Mouse (Mus musculus) MEL (cell line): ENCODE measurements around the gene Surf4. TPM values are rescaled to one million over a fixed set of nuclear protein-coding genes. Genes with fewer than 3 reads are reported as not detected.
A peak's percentile ranks its signal among the peaks of the same experiment; 100 is the strongest.

ENCODE experiments used
- DNase-seq: peaks from one replicate; pipeline ENCODE4 v3.0.0; 2011; ENCODE audit warnings: low read depth, low spot score
- H3K27ac ChIP-seq: 2 replicates; pipeline ENCODE4 v1.5.1; 2012; ENCODE audit warnings: low read depth, mild to moderate bottlenecking, control low read depth, low read length, moderate library complexity; ENCODE audit not compliant: control insufficient read depth
- H3K27me3 ChIP-seq, 2 experiments: fragments of 150-350 bp in 1 of 2; sonication (generic) in 1 of 2; 2 replicates each; pipeline ENCODE4 v1.6.1; 2012; ENCODE audit warnings: low read length in 2 of 2, mild to moderate bottlenecking in 2 of 2, improper control_type of control experiment in 1 of 2, moderate library complexity in 1 of 2; ENCODE audit not compliant: insufficient read depth in 2 of 2, control insufficient read depth in 1 of 2
- H3K36me3 ChIP-seq, 2 experiments: 2 replicates each; pipeline ENCODE4 v1.6.1; 2012 to 2014; ENCODE audit warnings: low read length in 2 of 2, improper control_type of control experiment in 1 of 2, inconsistent platforms in 1 of 2, mild to moderate bottlenecking in 1 of 2; ENCODE audit not compliant: insufficient read depth in 2 of 2, control insufficient read depth in 1 of 2
- H3K4me1 ChIP-seq, 2 experiments: fragments of 150-350 bp in 1 of 2; sonication (generic) in 1 of 2; 2 replicates each; pipeline ENCODE4 v1.6.1; 2012; ENCODE audit warnings: low read length in 2 of 2, improper control_type of control experiment in 1 of 2, mild to moderate bottlenecking in 1 of 2; ENCODE audit not compliant: insufficient read depth in 2 of 2, control insufficient read depth in 1 of 2
- H3K4me3 ChIP-seq, 2 experiments: fragments of 150-350 bp in 1 of 2; sonication (generic) in 1 of 2; 2 replicates each; pipeline ENCODE4 v1.5.1; 2012; ENCODE audit warnings: low read depth in 2 of 2, low read length in 2 of 2, mild to moderate bottlenecking in 2 of 2, moderate library complexity in 2 of 2, control low read depth in 1 of 2, improper control_type of control experiment in 1 of 2; ENCODE audit not compliant: control insufficient read depth in 1 of 2, insufficient read depth in 1 of 2
- H3K79me2 ChIP-seq: 2 replicates; pipeline ENCODE4 v1.6.1; 2012; ENCODE audit warnings: mild to moderate bottlenecking, low read length, moderate library complexity; ENCODE audit not compliant: control insufficient read depth, poor library complexity, insufficient read depth
- H3K9ac ChIP-seq: 2 replicates; pipeline ENCODE4 v1.6.1; 2012; ENCODE audit warnings: low read depth, mild to moderate bottlenecking, control low read depth, low read length, moderate library complexity; ENCODE audit not compliant: control insufficient read depth, poor library complexity, severe bottlenecking
- H3K9me3 ChIP-seq: fragments of 150-350 bp; sonication (generic); replicated peaks from 2 replicates; pipeline ENCODE4 v1.6.1; 2012; ENCODE audit warnings: mild to moderate bottlenecking, low read length, improper control_type of control experiment, moderate library complexity; ENCODE audit not compliant: insufficient read depth
- BHLHE40 ChIP-seq: IDR thresholded peaks from 2 replicates; pipeline ENCODE4 v1.6.1; 2012; ENCODE audit warnings: low read depth, mild to moderate bottlenecking, inconsistent platforms, low read length, improper control_type of control experiment, borderline replicate concordance
- CHD1 ChIP-seq: IDR thresholded peaks from 2 replicates; pipeline ENCODE4 v1.6.1; 2012; ENCODE audit warnings: low read depth, mild to moderate bottlenecking, inconsistent platforms, low read length, improper control_type of control experiment
- CHD2 ChIP-seq: IDR thresholded peaks from 2 replicates; pipeline ENCODE4 v1.6.1; 2011; ENCODE audit warnings: low read length, improper control_type of control experiment
- CTCF ChIP-seq, 3 experiments: IDR thresholded peaks in 2 of 3; conservative IDR thresholded peaks in 1 of 3; 2 replicates each; pipeline ENCODE4 v1.5.1; 2011 to 2012; ENCODE audit warnings: low read length in 3 of 3, low read depth in 2 of 3, mild to moderate bottlenecking in 2 of 3, improper control_type of control experiment in 1 of 3, inconsistent platforms in 1 of 3, mixed read lengths in 1 of 3, moderate library complexity in 1 of 3; ENCODE audit not compliant: control insufficient read depth in 1 of 3, insufficient read depth in 1 of 3, poor library complexity in 1 of 3, severe bottlenecking in 1 of 3
- E2F4 ChIP-seq: IDR thresholded peaks from 2 replicates; pipeline ENCODE4 v1.6.1; 2011; ENCODE audit warnings: low read depth, low read length, improper control_type of control experiment, borderline replicate concordance
- ELF1 ChIP-seq: IDR thresholded peaks from 2 replicates; pipeline ENCODE4 v1.6.1; 2014; ENCODE audit warnings: low read depth, mild to moderate bottlenecking, inconsistent platforms, low read length, improper control_type of control experiment, moderate library complexity
- EP300 ChIP-seq, 2 experiments: IDR thresholded peaks; 2 replicates each; pipeline ENCODE4 v1.6.1; 2011; ENCODE audit warnings: improper control_type of control experiment in 2 of 2, low read length in 2 of 2, low read depth in 1 of 2, mild to moderate bottlenecking in 1 of 2
- ETS1 ChIP-seq: IDR thresholded peaks from 2 replicates; pipeline ENCODE4 v1.6.1; 2012; ENCODE audit warnings: low read depth, mild to moderate bottlenecking, inconsistent platforms, low read length, improper control_type of control experiment, moderate library complexity
- GABPA ChIP-seq: IDR thresholded peaks from 2 replicates; pipeline ENCODE4 v1.6.1; 2012; ENCODE audit warnings: low read depth, mild to moderate bottlenecking, inconsistent platforms, low read length, improper control_type of control experiment, moderate library complexity
- GATA1 ChIP-seq: IDR thresholded peaks from 2 replicates; pipeline ENCODE4 v1.6.1; 2011; ENCODE audit warnings: low read depth, low read length, improper control_type of control experiment
- HCFC1 ChIP-seq: IDR thresholded peaks from 2 replicates; pipeline ENCODE4 v1.6.1; 2012; ENCODE audit warnings: low read depth, mild to moderate bottlenecking, inconsistent platforms, low read length, improper control_type of control experiment, moderate library complexity
- JUND ChIP-seq: IDR thresholded peaks from 2 replicates; pipeline ENCODE4 v1.6.1; 2011; ENCODE audit warnings: low read depth, mild to moderate bottlenecking, improper control_type of control experiment, low read length
- KAT2A ChIP-seq: conservative IDR thresholded peaks from 2 replicates; pipeline ENCODE4 v1.6.1; 2012; ENCODE audit warnings: low read depth, low read length, improper control_type of control experiment, inconsistent platforms
- MAFK ChIP-seq: IDR thresholded peaks from 2 replicates; pipeline ENCODE4 v1.6.1; 2011; ENCODE audit warnings: low read depth, mild to moderate bottlenecking, low read length, improper control_type of control experiment, borderline replicate concordance
- MAZ ChIP-seq: IDR thresholded peaks from 2 replicates; pipeline ENCODE4 v1.6.1; 2012; ENCODE audit warnings: low read depth, mild to moderate bottlenecking, inconsistent platforms, low read length, improper control_type of control experiment
- MXI1 ChIP-seq: IDR thresholded peaks from 2 replicates; pipeline ENCODE4 v1.6.1; 2011; ENCODE audit warnings: mild to moderate bottlenecking, low read depth, low read length, improper control_type of control experiment
- MYB ChIP-seq: IDR thresholded peaks from 2 replicates; pipeline ENCODE4 v1.6.1; 2011; ENCODE audit warnings: mild to moderate bottlenecking, low read depth, low read length, improper control_type of control experiment
- MYC ChIP-seq: IDR thresholded peaks from 2 replicates; pipeline ENCODE4 v1.6.1; 2011; ENCODE audit warnings: low read depth, mild to moderate bottlenecking, low read length, improper control_type of control experiment, moderate library complexity
- NELFE ChIP-seq: IDR thresholded peaks from 2 replicates; pipeline ENCODE4 v1.6.1; 2011; ENCODE audit warnings: low read depth, low read length, improper control_type of control experiment
- NRF1 ChIP-seq: IDR thresholded peaks from 2 replicates; pipeline ENCODE4 v1.6.1; 2014; ENCODE audit warnings: low read depth, mild to moderate bottlenecking, inconsistent platforms, low read length, improper control_type of control experiment, moderate library complexity; ENCODE audit not compliant: poor library complexity, insufficient read depth, severe bottlenecking
- POLR2A ChIP-seq, 2 experiments: IDR thresholded peaks; 2 replicates each; pipeline ENCODE4 v1.6.1; 2011 to 2012; ENCODE audit warnings: low read length in 2 of 2, mild to moderate bottlenecking in 2 of 2, control low read depth in 1 of 2, improper control_type of control experiment in 1 of 2, low read depth in 1 of 2, moderate library complexity in 1 of 2; ENCODE audit not compliant: control insufficient read depth in 1 of 2, insufficient read depth in 1 of 2, poor library complexity in 1 of 2
- POLR2AphosphoS2 ChIP-seq: IDR thresholded peaks from 2 replicates; pipeline ENCODE4 v1.6.1; 2011; ENCODE audit warnings: low read length, improper control_type of control experiment
- POLR2AphosphoS5 ChIP-seq: IDR thresholded peaks from 2 replicates; pipeline ENCODE4 v1.6.1; 2012; ENCODE audit warnings: low read depth, borderline replicate concordance, mild to moderate bottlenecking, inconsistent platforms, low read length, moderate library complexity, mixed read lengths
- RCOR1 ChIP-seq: IDR thresholded peaks from 2 replicates; pipeline ENCODE4 v1.6.1; 2012; ENCODE audit warnings: low read depth, mild to moderate bottlenecking, inconsistent platforms, low read length, improper control_type of control experiment
- SIN3A ChIP-seq: IDR thresholded peaks from 2 replicates; pipeline ENCODE4 v1.6.1; 2012; ENCODE audit warnings: low read length, improper control_type of control experiment, inconsistent platforms
- SMC3 ChIP-seq: IDR thresholded peaks from 2 replicates; pipeline ENCODE4 v1.6.1; 2011; ENCODE audit warnings: low read depth, low read length, improper control_type of control experiment
- TAL1 ChIP-seq: IDR thresholded peaks from 2 replicates; pipeline ENCODE4 v1.6.1; 2012; ENCODE audit warnings: mild to moderate bottlenecking, inconsistent platforms, low read length, moderate library complexity, mixed read lengths
- TBP ChIP-seq: IDR thresholded peaks from 2 replicates; pipeline ENCODE4 v1.8.0; 2011; ENCODE audit warnings: low read depth, low read length, improper control_type of control experiment
- TCF12 ChIP-seq: IDR thresholded peaks from 2 replicates; pipeline ENCODE4 v1.6.1; 2014; ENCODE audit warnings: low read depth, mild to moderate bottlenecking, inconsistent platforms, low read length, improper control_type of control experiment, moderate library complexity
- UBTF ChIP-seq: IDR thresholded peaks from 2 replicates; pipeline ENCODE4 v1.6.1; 2012; ENCODE audit warnings: low read depth, mild to moderate bottlenecking, inconsistent platforms, low read length, improper control_type of control experiment, moderate library complexity, borderline replicate concordance; ENCODE audit not compliant: insufficient read depth
- USF1 ChIP-seq: IDR thresholded peaks from 2 replicates; pipeline ENCODE4 v1.6.1; 2014; ENCODE audit warnings: low read depth, mild to moderate bottlenecking, inconsistent platforms, low read length, improper control_type of control experiment, moderate library complexity
- USF2 ChIP-seq, 2 experiments: IDR thresholded peaks; 2 replicates each; pipeline ENCODE4 v1.6.1; 2011 to 2012; ENCODE audit warnings: improper control_type of control experiment in 2 of 2, low read length in 2 of 2, borderline replicate concordance in 1 of 2, inconsistent platforms in 1 of 2, low read depth in 1 of 2, mild to moderate bottlenecking in 1 of 2; ENCODE audit not compliant: insufficient read depth in 1 of 2
- ZC3H11A ChIP-seq: IDR thresholded peaks from 2 replicates; pipeline ENCODE4 v1.6.1; 2012; ENCODE audit warnings: low read depth, mild to moderate bottlenecking, inconsistent platforms, low read length, improper control_type of control experiment
- ZKSCAN1 ChIP-seq: IDR thresholded peaks from 2 replicates; pipeline ENCODE4 v1.6.1; 2012; ENCODE audit warnings: low read depth, mild to moderate bottlenecking, inconsistent platforms, low read length, improper control_type of control experiment, moderate library complexity
- ZMIZ1 ChIP-seq: IDR thresholded peaks from 2 replicates; pipeline ENCODE4 v1.6.1; 2012; ENCODE audit warnings: low read depth, mild to moderate bottlenecking, inconsistent platforms, low read length, improper control_type of control experiment, moderate library complexity
- ZNF384 ChIP-seq: IDR thresholded peaks from 2 replicates; pipeline ENCODE4 v1.6.1; 2012; ENCODE audit warnings: low read depth, mild to moderate bottlenecking, inconsistent platforms, low read length, improper control_type of control experiment
- polyA plus RNA-seq, 2 experiments: library from polyadenylated mRNA; stranded (reverse) in 1 of 2; unstranded in 1 of 2; fragments of >175 nt in 1 of 2; fragments of >200 nt in 1 of 2; gene quantifications; 2 replicates each; pipeline versions ENCODE4 v1.2.1 to v1.2.4; 2012; ENCODE audit warnings: low replicate concordance in 2 of 2, low read depth in 1 of 2; ENCODE audit not compliant: insufficient read length in 2 of 2, insufficient read depth in 1 of 2, missing spikeins in 1 of 2
- total RNA-seq: library from RNA; depleted of rRNA; stranded (reverse); fragments of 300-350 nt; gene quantifications from 2 replicates; pipeline ENCODE4 v1.2.3, GENCODE M21; 2012

Gene Surf4
- total and polyA plus RNA-seq, 3 experiments = 152 to 252 TPM; not detected in 1

DNA sequence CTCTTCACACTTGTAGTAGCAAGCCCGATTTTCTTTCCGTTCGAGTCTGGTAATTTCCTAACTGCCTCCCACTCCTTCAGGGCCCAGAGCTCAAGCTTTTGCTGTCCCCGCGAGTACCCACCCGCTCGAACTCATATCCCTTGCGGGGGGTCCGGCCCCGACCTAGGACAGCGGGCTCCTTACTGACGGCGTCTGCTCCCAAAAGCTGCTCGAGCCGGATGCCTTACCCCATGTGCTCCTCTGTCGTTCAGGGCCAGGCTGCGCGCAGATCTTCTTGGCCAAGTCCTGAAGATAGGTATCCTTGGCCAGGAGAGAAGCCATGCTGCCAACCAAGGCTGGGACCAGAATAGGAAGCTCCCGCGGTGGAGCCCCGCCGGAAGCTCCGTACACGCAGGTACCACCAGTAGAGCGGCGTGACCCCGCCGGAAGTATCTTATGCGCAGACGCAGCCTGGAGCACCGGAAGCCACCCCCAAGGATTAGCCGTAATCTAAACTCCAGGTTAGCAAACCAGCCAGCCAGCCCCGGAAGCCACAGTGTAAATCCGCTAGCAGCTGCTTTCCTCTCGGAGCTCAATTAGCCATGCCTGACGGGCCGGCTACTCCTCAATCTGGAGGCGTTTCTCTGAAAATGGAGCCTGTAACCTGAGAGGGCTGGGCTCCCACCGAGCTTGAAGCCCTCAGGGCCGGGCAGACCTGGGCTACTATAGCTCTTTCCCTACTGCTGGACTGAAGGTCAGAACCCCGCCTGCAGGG, 31.1 kb downstream of the Surf4 start, which contains the start of gene Surf6:
Surf6 (minus strand) TSS at position 413 of the 754 bp plus-strand sequence.
- H3K4me3 ChIP-seq = peak within 1 kb of the TSS; percentile 82 to 85
- H3K36me3 ChIP-seq = peaks cover 4 to 10% of the 10 kb centered on the region in 2 experiments
- peaks cover 0 to 4% of the 10 kb centered on the region in 2 experiments; a peak in 1 of 4 replicates for H3K4me1 ChIP-seq
- DNase-seq = peak; percentile 99
- H3K9ac ChIP-seq = peak within 1 kb of the TSS; percentile 89
- H3K27me3 ChIP-seq = no peaks in the 10 kb centered on the region
- peaks cover 46% of the 10 kb centered on the region for H3K79me2 ChIP-seq
- H3K9me3 ChIP-seq = no peaks in the 10 kb centered on the region
- peak within 1 kb of the TSS; percentile 91 for H3K27ac ChIP-seq
- TF ChIP-seq MXI1 = peak; percentile 93
- peak; percentile 96 for TF ChIP-seq ELF1
- TF ChIP-seq MAFK = no peak
- TF ChIP-seq HCFC1 = peak; percentile 93
- TF ChIP-seq NRF1 = peak; percentile 87
- TF ChIP-seq MYC = peak; percentile 86
- no peak; a peak in 1 of 4 replicates for TF ChIP-seq EP300 (IDR thresholded peaks at IDR 0.05; ENCODE audit: low read depth in 1 of 2, low read length in 2 of 2)
- peak; percentile 86 for TF ChIP-seq TBP
- no peak for TF ChIP-seq CHD1
- TF ChIP-seq CTCF (IDR thresholded peaks at IDR 0.05 in 2 of 3, conservative IDR thresholded peaks at IDR 0.05 in 1 of 3; ENCODE audit: control insufficient read depth in 1 of 3, insufficient read depth in 1 of 3, low read depth in 2 of 3, low read length in 3 of 3, poor library complexity in 1 of 3, severe bottlenecking in 1 of 3) = no peak
- TF ChIP-seq ZMIZ1 = peak; percentile 85
- no peak for TF ChIP-seq RCOR1
- TF ChIP-seq SMC3 = no peak
- TF ChIP-seq JUND = no peak
- TF ChIP-seq ZNF384 = no peak
- peak; percentile 69; the same call in 1 of the 2 replicates for TF ChIP-seq KAT2A
- no peak for TF ChIP-seq ZC3H11A
- TF ChIP-seq E2F4 = no peak
- peak; percentile 54; the same call in 1 of the 2 replicates for TF ChIP-seq GATA1
- no peak for TF ChIP-seq CHD2
- peak; percentile 76 to 98 for TF ChIP-seq POLR2A (IDR thresholded peaks at IDR 0.05; ENCODE audit: control insufficient read depth in 1 of 2, insufficient read depth in 1 of 2, low read depth in 1 of 2, low read length in 2 of 2, poor library complexity in 1 of 2)
- no peak for TF ChIP-seq UBTF
- peak; percentile 92 for TF ChIP-seq POLR2AphosphoS2
- TF ChIP-seq TAL1 = no peak
- TF ChIP-seq TCF12 = peak; percentile 56; the same call in 1 of the 2 replicates
- no peak for TF ChIP-seq POLR2AphosphoS5
- TF ChIP-seq MYB = no peak
- no peak for TF ChIP-seq ZKSCAN1
- TF ChIP-seq ETS1 = peak; percentile 80
- peak; percentile 63 for TF ChIP-seq USF1
- TF ChIP-seq SIN3A = peak; percentile 99
- 0 out of 2 replicates have a peak, but pooled peaks have one; percentile 0 for TF ChIP-seq BHLHE40
- peak; percentile 56 for TF ChIP-seq MAZ
- TF ChIP-seq NELFE = peak; percentile 91
- TF ChIP-seq USF2 (IDR thresholded peaks at IDR 0.05; ENCODE audit: borderline replicate concordance in 1 of 2, insufficient read depth in 1 of 2, low read depth in 1 of 2, low read length in 2 of 2) = no peak
- no peak for TF ChIP-seq GABPA
